Mouse (Mus musculus): ENCODE results near the gene Myl7.

DNA sequence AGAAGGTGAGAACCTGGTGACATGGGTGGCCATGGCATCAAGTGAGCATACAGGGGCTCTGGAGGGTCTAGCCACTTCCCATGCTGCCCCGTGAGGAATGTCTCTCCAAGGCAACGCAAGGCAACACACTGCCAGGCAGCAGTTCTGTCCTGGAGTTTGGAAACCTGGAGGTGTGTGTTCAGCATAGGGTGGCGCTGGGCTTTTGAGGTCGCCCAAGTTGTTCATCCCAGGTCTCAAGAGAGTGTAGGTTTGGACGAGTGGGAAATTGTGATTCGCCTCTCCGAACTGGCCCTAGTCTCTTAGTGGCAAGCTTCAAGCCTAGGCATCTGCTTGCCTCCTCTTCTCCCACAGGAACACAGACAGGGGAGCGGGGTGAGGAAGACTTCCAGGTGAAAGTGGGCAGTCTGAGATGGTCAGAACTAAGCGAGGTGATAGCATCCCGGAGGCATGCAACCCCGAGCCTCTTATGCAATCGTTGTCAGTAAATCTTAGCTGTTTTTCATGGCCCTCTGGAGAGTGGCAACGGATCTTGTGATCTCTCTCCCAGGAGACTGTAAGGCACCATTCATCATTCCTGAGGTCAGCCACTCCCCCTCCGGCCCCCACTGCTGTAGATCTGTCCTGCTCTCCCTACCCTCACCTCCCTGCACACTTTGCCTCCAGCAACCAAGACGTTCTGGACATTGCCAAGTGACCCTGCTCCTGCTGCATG lies 36.0 kb downstream of the Myl7 start:
- TF ChIP-seq EP300 (IDR thresholded peaks at IDR 0.05; ENCODE audit: insufficient read depth, low read depth, low read length) (no peak), CTCF (IDR thresholded peaks at IDR 0.05; ENCODE audit: low read depth, low read length) (no peak)
